Mouse (Mus musculus) adrenal gland, postnatal 10 days (tissue): ENCODE data around the gene Gm20662. TPM values are rescaled to one million over a fixed set of nuclear protein-coding genes. Genes with fewer than 3 reads are reported as not detected.
A peak's percentile ranks its signal among the peaks of the same experiment; 100 is the strongest.

Experiments
- DNase-seq: peaks from one replicate; pipeline ENCODE4 v3.0.0; 2021; ENCODE audit warnings: mixed read lengths
- long read RNA-seq, 2 experiments: library from polyadenylated mRNA; stranded (forward); transcript quantifications; one replicate each; pipeline ENCODE4 v2.0.0; 2021
- total RNA-seq, 2 experiments: library from RNA; stranded (reverse); gene quantifications; 2 replicates each; pipeline ENCODE4 v1.2.3; 2021

The Gm20662 gene
- 1 to 10 TPM; 1.1 to 1.6 TPM for total RNA-seq
- long read RNA-seq, experiment 1 = 0 reads
- long read RNA-seq, experiment 2, partial matches to known transcripts = 0 of 1 reads
- long read RNA-seq, experiment 2, other reads (novel, unspliced or antisense) = 1 of 1 reads

- no peak for DNase-seq
Observed at GRCm38 (mm10) chr9:107996049-107996448, at the start of gene Gm20662. Gene Gm20662, plus strand, starts transcription at chr9:107996349.

GRCm38 (mm10) chr9:107947241-107948194 lies 48.6 kb upstream of the Gm20662 start:
- DNase-seq = no peak

DNA sequence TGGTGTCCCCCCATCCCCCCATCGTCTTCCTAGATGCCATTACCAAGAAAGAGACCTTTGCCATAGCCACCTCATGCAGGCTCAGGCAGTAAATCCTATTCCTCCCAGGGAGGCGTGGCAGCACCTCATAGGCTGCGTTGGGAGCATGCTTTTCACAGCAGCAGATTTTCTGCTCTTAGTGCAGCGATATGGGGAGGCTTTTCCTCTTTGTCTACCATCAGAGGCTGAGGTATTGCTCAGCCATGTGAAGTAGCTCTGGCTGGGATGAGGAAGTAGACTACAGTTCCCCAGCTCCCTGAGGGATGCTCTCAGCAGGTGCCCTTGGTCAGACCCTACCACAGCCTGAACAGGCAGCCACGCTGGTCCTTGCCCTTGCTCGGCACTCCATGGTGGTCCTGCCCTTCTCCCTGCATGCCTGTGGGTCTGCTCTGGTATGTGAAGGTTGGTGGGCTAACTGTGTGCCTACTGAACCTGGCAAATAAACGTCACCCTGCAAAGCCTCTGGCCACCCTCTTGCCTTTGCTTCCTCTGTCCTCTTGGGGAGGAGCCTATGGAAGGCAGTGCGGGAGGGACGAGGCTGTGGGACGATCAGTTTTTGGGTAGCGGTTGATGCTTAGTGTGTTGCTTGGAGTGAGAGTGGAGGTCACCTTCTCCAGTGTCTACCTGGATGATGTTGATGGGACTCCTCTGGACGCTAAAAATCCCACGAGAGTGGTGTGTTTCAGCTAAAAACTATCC lies 46.8 kb upstream of the Gm20662 start:
- DNase-seq = no peak

DNA sequence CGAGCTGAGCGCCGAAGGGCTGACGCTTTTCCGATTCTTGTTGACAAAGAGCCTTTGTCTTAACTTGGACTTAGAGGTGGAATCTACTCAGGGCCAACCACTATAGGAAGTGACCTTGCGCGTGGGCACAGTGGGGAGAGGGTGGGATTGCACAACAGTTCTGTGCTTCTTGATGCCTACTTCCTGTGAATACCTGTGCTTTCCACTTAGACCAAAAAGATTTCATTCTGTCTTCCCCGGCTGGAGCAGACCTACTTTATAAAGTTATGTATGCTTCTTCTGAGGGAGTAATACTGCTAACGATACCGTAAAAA lies 46.3 kb upstream of the Gm20662 start, which contains the start of gene Traip:
TSS of gene Traip (plus strand) at position 215 of the 314 bp plus-strand sequence.
- no peak for DNase-seq

- DNase-seq = peak; percentile 95
Observed at GRCm38 (mm10) chr9:107950460-107951355, 45.4 kb upstream of the Gm20662 start.

DNA sequence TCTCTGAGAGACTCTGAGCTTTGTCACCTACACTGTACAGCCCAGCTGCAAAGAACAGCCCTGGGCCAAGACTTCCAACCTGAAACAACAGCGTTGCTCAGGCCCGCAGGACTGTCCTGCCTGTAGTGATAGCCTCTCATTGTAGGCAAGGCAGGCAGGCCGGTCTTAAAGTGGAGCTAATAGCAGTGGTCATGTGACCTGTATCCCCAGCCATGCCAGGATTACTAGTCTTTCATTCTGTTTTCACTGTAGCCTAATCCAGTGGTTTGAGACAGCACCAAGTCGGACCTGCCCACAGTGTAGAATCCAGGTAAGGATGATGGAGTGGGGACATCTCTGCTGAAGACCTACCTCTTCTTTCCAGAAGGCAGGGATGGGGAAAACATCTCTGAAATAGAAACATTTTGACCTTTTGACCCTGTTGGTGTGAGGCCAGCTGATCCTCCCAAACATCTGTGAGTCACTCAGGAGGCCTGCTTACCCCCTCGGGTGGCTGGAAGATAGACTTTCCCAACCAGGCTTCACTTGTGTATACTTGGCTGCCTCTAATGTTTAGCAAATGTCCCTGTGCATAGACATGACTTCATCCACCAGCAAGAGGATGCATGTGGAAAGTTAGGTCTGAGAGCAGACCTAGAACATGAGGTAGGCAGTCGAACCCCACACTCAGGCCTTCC lies 40.4 kb upstream of the Gm20662 start:
- DNase-seq = no peak

- DNase-seq = no peak
Observed at GRCm38 (mm10) chr9:107957141-107957540, 39.0 kb upstream of the Gm20662 start.

DNA sequence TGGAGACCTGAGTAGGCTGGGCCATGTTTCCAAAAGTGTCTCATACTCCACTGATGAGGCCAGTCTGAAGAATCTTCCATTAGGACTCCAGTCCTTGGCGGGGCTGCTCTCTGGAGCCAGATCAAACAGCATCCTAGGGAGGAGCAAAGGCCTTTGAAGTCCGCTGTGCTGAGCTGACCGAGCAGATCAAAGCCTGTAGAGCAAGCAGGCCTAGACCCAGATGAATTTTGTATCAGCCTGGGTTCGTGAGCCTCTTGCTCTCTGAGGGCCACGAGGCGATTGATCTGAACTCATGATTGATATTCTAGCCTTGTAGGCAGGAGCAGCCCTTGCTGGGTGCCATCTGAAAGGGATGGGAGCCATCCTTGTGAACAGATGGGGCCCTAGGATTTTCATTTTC lies 36.3 kb upstream of the Gm20662 start:
- peak; percentile 57 for DNase-seq

DNA sequence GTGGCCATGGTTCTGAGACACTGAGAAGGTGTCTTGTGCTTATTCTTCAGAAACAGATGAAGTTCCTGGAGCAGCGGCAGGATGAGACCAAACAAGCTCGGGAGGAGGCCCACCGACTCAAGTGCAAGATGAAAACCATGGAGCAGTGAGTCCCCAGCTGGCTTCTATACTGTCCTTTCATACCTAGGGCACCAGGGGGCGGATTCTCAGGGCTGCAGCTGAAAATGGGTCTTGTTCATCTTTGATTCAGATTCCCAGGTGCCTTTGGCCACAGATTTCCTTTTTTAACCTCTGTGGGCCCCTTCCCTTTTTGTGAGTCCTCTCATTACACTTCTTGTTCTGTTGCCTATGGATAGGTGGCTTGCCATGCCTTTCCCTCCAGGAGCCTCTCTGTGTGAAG lies 35.2 kb upstream of the Gm20662 start:
- no peak for DNase-seq

DNA sequence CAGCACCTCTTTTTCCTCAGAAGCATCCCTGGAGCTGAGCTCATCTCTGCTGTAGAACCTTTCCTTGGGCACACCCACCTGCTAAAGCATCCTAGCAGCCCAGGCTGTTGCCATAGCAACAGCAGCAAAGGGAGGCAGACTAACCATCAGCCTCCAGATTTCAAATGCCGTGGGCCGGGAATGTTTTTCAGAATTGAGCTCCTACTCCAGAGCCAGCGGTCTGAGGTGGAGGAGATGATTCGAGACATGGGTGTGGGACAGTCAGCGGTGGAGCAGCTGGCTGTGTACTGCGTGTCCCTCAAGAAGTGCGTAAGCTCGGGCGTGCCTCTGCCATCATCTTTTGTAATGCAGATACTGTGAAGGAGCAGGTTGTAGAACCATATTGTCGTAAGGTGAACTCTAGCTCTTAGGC lies 34.8 kb upstream of the Gm20662 start:
- DNase-seq = no peak

GRCm38 (mm10) chr9:107961881-107962280 lies 34.3 kb upstream of the Gm20662 start:
- DNase-seq = peak; percentile 47

DNA sequence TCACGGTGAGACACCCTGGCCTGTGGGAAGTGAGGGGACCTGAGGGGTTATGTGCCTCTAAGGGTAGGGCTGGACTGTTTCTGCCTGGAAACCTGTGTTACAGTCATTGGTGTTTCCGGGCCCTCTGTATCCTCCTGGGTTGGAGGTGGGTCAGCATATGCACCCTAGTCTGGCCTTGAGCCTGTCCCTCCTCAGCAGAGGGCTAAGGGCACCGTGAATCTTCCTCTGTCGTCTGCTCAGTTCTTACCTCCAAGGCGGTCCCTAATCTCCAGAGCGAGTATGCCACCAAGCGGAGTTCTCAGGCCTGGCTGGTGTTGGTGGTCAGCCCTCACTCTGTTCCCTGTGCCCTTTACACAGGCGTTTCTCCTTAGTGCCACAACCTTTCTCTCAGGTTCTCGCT lies 33.2 kb upstream of the Gm20662 start:
- DNase-seq = no peak

GRCm38 (mm10) chr9:107963700-107964099 lies 32.4 kb upstream of the Gm20662 start:
- DNase-seq = peak; percentile 93

- no peak for DNase-seq
Observed at GRCm38 (mm10) chr9:107964681-107965080, 31.5 kb upstream of the Gm20662 start.

GRCm38 (mm10) chr9:107966676-107967075 lies 29.5 kb upstream of the Gm20662 start:
- no peak for DNase-seq

- DNase-seq = no peak
Observed at GRCm38 (mm10) chr9:107967437-107967836, 28.7 kb upstream of the Gm20662 start.

DNA sequence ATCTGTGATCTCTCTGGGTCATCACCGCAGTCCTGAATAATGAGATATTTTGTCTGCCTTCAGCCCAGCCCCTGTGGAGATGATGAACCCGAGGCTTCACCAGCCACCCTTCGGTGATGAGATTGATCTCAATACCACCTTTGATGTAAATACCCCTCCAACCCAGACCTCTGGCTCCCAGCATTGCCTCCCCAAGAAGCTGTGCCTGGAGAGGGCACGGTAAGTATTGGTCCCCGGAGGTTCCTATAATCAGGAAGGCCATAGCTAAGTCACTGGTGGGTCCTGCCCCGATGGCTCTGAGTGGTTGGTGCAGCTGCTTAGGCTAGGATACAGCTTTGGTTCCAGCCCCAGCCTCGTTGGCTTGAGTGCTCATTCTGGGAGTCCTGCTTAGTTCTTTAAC lies 27.6 kb upstream of the Gm20662 start:
- no peak for DNase-seq

DNA sequence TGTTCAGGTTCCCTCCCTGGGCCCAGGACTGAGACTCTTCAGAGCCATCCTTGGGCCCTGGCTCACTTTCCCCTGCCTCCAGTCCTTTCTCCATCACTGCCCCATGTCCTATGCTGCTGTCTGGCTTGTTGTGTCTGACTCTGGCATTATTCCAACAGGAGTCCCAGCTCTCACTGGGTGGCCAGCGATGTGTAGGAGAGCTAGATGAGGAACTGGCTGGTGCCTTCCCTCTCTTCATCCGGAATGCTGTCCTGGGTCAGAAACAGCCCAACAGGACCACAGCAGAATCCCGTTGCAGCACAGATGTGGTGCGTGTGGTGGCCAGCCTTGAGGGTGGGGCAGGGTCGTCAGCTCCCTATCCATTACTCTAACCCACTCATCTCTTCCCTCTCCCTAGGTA lies 25.8 kb upstream of the Gm20662 start:
- no peak for DNase-seq

DNA sequence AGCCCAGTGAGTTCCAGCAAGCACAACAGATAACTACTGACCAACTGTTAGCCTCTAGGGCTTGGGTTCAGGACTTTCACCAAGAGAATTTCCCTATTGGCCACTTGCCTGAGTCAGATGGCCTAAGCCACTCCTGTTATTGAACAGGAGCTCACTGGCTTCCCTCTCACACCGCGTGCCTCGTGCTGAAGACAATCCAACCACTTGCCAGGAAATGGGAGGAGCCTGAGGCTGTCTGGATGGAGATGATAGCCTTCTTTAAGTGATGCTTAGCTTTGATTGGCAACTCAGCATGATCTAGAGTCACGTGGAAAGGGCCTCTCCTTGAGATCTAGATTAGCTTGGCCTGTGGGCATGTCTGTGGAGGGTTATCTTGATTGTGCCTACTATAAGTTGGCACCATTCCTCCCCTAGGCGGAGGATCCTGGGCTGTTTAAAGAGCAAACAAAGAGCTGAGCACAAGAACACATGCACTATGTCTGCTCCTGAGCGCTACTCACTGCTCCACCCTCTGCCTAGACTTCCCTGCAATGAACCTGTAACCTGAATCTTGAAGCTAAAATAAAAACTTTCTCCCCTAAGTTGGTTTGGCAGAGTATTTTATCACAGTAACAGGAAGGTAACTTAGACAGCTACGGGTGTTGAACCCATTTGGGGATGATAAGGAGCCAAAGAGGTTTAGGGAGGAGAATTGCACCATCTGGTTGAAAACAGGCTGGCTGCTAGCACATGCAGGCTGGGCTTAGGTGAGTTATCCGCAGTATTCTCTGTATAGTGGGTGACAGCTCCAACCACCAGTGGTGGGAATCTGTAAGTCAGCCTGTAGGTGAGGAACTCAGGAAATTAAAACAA lies 24.2 kb upstream of the Gm20662 start:
- no peak for DNase-seq

DNA sequence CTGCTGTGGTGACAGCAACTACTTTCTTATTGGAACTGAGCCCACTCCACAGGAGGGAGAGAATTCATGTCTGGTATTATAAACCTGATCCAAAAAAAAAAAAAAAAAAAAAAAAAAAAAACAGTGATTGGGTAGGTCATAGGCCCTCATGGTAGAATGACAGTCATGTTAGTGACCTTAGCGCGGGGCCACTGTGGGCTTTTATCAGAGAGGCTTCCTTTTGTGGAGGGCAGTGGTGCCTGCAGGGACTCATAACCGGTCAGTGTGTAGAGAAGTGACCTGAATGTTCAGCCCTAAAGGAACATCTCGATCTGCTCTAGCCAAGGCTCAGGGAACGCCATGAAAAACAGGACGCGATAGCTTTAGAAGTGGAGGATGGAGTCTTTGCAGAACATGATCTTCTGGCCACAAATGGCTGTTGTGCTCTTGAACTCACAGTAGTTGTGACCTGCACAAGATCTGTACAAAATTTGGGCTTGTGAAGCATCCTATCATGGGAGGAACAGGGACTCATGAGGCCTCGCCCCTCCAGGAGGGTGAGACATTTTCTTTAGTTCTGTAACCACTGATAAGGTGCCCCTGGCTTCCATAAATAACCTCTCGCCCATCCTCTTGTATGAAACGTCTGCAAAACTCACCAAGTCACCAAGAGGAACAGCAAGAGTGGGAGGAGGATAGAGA lies 21.5 kb upstream of the Gm20662 start:
- DNase-seq = no peak
